Mouse (Mus musculus) urinary bladder, postnatal 10 days (tissue): Measurements from ENCODE around the gene Txnrd2.

Experiments
- DNase-seq: peaks from one replicate; pipeline ENCODE4 v3.0.0; 2022; ENCODE audit warnings: low spot score

The Txnrd2 gene

DNA sequence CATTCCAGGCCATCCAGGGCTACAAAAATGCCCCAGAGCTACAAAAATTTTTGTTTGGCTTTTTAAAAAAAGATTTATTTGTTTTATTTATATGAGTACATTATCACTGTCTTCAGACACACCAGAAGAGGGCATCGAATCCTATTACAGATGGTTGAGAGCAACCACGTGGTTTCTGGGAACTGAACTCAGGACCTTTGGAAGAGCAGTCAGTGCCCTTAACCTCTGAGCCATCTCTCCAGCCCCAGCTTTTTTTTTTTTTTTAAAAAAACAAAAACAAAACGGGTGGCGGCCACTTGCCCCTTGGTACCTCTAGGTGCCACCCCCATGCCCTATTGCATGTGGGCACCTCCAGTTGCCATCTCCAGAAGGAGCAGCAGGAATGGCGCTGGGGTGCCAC, 8.7 kb upstream of the Txnrd2 start:
- DNase-seq, result no peak

DNA sequence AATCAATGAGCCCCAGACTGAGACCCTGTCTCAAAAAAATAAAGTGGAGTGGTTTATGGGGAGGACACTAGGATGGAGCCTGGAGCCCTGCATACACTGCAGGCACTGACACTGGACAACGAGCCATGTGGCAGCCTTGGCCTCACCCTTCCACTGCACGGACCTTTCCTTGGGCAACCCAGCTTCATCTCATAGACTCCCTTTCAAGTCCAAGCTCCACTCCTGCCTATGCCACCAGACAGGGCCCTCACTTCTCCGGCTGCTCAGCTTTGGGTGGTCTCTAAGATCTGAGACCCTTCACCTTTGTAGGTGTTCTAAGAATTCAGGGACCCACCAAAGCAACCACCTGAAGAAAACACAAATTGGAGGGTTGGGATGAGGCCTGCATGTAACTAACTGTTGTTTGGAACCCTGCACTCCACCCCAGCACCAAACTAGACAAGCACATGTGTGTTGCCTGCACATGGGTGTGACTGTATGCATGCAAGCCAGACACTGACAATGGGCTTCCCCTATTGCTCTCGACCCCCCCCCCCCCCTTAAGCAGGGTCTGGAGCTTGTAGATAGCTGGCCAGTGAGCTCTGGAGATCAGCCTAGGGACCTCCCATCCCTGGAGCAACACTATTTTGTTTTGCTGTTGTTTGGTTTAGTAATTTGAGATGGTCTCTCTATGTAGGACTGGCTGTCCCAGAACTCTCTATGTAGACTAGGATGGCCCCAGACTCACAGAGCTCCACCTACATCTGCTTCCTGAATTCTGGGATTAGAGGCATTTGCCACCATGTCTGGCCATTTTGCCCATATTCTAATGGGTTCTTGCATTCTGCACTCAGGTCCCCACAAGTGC, 7.2 kb upstream of the Txnrd2 start:
- DNase-seq, result no peak

DNA sequence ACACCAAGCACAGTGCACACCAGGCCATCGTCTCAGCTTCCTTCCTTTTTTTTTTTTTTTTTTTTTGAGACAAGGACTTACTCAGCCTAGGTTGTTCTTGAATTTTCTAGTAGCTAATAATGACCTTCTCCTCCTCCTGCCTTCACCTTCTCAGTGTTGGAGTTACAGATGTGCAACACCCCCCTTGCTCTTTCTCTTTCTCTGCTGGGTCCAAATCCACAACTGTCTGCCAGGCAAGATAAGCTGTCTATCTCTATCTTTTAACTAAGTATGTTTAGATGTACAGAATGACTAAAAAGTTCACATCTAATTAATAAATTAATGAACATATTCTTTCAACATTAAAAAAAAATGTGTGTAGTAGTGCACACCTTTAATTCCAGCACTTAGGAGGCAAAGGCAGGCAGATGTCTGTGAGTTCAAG, 6.6 kb upstream of the Txnrd2 start:
- no peak for DNase-seq

DNA sequence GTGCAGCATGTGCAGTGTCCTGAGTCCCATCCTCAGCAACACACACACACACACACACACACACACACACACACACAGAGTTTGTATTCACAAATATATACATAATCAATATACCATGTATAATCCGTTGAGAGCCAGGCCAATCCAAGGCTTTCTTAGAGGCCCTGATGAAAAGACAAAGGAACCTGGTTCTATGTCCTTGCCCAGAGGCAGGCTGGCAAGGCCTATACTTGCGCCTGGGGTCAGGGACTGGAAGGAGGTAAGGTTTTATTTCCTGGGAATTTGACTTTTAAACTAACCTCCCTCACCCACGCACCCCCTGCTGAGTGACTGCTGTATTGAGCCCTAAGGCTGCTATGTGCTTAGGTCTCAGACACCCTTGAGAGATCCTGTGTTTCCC, 5.6 kb upstream of the Txnrd2 start:
- no peak for DNase-seq

DNA sequence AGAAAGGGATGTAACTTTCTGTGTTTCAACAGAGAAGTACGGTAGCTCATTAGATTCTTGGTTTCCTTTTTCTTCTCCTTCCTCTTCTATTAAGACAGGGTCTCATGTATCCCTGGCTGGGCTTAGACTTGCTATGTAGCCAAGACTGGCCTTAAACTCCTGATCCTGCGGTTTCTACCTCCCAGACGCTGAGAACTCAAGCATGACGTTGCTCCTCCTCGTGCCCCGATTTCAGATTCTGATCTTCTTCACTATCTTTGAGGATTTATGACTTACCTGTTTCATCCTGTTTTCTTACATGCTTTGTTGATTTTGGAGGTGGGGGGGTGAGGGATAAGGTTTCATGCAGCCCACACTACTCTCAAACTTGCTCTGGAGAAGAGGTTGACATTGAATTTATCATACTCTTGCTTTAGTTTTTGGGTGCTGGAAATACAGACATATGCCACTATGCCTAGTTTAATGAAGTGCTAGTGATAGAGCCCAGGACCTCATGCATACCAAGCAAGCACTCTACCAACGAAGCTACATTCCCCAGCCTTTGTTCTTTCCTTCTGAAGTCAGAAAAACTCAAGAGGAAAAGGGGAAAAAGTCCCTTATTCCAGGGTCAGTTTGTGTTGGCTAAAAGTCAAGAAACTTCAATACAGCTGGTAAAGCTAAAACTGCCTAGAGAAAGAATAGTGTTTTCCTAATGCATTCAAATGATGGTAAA, 2.8 kb upstream of the Txnrd2 start:
- DNase-seq, result no peak

DNA sequence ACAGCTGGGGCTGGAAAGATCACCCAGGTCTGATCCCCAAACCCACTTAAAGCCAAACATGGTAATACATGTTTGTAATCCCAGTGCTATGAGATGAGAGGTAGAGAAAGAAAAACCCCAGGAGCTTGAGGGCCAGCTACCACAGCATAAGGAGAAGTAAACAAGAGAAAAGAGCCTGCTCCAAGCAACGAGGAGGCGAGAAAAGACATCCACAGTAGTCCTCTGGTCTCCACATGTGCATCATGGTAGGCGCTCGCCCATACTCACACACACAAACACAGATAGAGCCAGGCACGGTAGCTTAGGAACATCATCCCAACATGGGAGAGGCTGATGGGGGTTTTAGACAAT, 2.3 kb upstream of the Txnrd2 start:
- DNase-seq, result no peak

DNA sequence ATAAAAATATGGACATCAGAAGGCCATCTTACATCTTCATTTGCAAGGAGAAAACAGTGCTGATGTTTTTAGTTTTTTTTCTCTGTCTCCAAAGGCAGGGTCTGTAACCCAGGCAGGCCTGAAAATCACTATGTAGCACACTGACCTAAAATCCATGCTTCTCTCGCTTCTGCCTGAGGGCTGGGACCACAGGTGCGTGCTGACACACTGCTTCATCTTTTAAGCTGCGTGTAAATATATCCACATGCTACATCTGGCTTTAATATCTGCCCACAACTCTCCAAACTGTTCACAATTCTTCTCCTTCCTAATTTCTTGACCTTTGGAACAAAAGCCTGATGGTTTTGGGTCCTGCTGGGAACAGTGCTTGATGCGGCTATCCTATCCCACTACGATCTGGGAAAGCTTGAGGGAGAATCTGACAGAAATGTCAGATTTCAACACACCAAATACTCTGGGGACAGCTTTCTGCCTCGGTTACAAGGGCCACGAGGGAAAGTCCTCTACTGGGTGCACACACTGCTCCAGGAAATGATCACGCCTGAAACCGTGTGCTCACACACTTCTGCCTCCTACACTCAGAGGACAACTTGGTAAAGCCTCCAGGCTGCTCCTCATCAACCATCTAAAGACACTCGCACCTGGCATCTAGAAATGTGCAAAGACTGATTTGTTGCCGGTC, 1.7 kb upstream of the Txnrd2 start:
- no peak for DNase-seq

DNA sequence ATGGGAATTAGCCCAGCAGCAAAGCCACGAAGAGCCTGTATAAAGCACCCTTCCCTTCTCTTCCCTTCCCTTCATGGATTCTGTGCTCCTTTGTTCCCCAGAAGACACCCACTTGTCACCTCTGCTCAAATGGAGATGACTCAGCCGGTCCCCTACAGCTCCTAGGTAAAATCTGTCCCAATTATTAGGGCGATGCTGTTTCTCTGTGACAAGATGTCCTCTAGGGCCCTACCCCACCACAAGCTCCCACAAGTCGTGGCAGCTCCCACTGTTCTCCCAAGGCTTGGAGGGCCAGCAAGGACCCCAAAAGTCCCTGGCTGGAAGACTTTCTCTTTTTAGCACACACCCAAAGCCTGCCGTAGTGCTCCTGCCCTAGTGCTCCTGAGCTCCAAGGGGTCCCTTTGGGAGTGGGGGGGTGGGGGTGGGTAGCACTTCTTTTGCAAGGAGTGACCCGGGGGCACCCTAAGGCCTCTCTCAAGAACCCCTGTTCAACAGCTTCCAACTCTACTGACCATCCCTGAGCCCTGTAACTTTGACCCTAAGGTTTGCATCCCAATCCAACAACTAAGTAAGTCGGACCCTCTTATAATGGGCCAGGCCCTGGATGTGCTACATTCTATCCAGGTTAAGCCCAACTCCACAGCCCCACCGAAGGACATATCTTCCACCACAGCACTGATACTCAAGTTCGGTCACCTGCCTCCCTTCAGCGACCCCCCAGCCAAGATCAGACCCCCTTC, 539 bp upstream of the Txnrd2 start:
- DNase-seq, result no peak

DNA sequence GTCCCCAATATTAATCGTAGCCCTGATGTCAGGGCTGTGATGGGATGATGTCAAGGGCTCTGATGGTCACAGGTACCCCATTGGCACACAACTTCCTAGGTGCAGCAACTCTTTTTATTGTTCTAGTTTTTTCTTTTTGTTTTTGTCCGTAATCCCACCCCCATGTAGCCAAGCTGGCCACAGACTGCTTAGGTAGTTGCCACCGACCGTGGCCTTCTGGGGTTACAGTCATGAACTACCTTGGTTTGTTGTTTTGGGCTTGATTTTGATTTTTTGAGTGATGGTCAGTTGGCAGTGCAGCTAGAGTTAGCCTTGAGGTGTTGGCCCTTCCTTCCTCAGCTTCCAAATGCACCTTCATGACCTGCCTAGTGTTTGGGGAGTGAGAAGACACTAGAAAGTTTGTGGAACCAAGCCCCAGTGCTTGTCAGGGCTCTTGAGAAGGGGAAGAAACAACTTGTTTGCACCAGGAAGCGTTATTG, 657 bp downstream of the Txnrd2 start, which contains the start of gene Comt:
Gene Comt, minus strand, starts transcription at position 51 of the 479 bp plus-strand sequence.
- DNase-seq, result no peak

DNA sequence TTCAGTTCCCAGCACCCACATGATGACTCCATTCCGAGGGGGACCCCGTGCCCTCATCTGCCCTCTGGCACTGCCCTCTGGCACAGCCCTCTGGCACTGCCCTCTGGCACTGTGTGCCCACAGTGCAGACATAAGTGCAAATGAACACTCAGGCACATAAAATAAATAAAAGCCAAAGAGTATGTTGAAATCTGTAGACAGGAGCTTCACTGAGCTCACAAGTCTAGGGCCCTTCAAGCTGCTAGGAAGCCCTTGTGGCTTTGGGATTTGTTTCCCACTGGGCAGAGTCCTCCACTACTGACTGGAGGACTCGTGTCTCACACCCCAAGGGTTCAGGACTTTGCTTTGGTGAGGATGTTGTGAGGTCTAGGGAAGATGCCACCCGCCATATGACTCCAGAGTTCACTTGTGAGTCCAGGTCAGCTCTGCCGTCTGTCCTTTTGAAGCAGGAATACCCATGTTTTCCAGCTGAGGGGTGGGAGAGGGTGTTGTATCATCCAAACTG, 1.9 kb downstream of the Txnrd2 start:
- no peak for DNase-seq

DNA sequence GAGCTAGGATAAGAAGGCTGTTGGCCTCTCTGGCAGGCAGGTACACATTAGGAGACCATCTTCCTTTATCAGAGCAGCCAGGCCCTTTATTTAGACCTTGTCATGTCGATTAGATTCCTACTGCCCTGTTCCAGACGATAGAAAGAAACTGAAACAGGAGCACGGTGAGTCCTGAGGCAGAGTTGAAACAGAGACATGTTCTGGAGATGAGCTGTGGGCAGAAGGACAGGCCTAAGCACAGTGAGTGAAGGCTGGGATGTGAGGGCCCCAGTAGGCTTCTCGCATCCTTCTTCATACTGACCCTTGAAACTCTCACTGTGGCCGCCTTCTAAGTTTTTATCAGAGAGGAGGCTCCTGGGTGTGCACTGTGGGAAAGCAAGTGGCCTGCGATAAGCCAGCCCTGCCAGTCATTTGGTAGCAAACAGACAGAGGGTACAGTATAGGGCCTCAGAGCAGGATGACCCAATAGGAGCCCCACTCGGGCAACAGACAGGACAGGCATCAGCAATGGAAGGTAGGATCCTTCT, 2.4 kb downstream of the Txnrd2 start:
- no peak for DNase-seq

DNA sequence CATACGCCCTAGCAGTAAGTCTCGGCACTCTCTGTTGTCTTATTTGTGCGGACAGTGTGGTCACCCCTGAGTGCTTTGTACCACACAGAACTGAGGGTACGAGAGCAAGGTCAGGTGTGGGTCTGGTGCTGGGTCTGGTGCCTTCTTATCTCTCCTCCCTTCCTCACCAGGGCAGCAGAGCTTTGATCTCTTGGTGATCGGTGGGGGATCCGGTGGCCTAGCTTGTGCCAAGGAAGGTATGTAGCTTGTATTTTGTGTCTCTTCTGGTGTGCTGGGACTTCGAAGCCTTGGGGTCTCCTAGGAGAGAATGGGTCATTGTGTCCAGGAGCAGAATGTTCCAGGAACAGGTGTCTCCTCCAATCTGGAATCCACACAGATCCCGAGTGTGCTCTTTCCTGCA, 3.5 kb downstream of the Txnrd2 start:
- no peak for DNase-seq

DNA sequence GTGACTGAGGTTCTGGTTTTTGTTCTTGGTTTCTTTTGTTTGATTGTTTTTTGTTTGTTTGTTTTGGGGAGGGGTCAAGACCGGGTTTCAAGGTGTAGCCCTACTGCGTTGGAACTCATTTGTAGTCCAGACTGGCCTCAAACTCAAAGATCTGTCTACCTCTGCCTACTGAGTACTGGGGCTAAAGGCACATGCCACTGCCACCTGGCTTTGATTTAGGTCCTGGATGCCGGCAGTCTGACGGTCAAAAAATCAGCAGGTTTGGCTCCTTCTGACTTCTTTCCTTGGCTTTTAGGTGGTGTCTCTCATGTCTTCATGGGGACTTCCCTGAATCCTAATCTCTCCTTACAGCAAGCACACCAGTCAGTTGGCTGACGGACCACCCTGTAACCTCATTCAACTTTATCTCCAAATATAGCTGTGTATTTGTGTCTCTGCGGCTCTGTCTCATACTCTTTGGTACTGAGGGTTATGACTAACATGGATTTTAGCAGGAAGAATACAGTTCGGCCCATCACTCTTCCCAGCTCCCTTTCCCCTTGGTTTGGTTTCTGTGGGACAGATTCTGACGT, 4.5 kb downstream of the Txnrd2 start:
- DNase-seq, result no peak

DNA sequence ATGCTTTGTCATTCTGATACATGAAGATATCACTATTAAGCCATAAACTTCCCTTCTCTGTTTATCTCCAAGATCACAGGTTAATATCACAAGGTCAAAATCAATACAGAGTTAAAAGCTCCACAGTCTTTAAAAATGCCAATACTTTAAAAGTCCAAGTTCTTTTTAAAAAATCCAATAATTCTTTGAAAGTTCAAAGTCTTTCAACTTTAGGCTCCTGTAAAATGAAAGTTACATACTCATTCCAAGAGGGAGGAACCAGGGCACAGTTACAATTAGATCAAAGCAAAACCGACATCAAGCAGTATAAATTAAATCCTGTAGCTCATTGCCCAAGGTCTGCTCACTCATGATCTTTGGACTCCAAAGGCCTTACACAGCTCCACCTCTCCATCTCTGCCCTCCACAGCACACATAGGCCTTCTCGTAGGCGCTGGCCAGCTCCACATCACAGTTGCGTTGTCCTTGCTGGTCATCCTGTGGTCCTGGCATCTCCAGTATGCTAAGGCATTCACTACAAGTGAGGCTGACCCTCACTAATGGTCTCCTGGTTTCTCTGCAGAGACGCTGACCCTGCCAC, 7.2 kb downstream of the Txnrd2 start:
- no peak for DNase-seq

DNA sequence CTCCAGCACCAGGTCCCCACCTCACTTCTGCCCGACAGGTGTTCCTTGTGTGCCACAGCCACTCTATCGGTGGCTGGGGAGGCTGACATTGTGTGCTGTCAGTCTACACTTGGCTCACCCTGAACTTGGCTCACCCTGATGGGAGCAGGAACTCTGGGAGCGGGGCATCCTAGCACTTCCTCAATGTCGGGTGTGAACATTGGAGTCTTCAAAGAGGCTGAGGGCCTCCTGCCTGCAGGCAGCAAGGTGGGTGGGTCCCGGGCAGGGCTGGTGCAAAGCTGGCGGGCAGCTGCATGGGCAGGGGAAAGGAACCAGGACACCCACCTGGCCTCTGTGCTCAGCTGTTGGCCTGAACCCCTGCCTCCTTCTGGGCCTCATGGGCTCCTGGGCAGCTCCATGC, 9.9 kb downstream of the Txnrd2 start:
- no peak for DNase-seq

DNA sequence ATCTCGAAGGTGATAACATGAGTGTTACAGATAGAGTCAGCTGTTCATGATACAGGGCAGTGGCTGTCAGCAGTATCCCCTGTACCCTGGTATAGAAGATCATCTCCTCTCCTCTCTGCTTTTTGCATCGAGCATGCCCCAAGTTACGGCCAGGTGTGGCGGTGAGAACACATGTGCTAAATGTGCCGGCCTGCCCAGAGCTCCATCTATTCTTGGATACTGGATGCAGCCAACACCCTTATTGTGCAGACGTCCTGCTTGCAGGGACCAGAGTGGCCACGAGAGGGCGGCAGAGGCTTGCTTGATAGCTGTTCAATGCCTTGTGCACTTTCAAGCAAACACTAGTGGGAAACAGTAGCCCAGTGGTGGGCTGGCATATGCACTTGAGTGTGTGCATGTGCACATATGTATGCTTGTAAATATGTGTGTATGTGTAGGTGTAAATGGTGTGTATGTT, 17.2 kb downstream of the Txnrd2 start:
- peak; percentile 90 for DNase-seq

DNA sequence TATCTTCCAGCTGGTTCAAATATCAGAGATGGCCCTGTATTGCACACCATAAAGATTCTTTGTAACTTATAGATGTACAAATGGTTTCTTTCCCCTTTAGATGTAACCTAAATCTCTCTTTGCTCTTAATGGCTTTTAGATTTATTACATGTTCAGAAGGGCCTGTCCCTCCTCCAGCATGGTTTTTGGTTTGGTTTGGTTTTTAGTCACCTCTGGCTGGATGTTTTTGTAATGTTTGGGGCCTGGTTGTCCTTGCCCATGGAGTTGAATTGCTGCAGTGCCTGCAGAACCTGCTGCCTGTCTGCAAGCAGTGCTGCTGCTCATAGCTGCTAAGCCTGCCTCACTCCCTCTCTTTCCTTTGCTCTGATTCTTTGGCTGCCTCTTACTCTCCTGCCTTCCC, 21.1 kb downstream of the Txnrd2 start:
- no peak for DNase-seq

DNA sequence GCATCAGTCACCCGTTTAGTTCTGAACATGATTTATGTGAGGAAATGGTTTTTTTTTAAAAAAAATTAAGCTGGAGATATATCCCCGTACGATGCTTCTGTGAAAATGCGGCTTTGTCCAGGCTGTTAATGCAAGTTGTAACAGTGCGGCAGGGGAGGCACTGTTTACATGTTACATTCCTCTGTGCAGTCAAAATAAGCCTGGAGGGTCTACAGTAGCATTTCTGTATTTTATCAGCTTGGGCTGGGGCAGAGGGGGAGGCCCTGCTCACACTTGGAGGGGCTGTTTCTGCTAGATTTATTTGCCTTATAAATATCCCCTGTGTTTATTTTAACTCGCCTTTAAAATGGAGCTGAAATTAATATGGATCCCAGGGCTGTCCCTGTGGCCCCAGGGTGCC, 21.9 kb downstream of the Txnrd2 start:
- no peak for DNase-seq

DNA sequence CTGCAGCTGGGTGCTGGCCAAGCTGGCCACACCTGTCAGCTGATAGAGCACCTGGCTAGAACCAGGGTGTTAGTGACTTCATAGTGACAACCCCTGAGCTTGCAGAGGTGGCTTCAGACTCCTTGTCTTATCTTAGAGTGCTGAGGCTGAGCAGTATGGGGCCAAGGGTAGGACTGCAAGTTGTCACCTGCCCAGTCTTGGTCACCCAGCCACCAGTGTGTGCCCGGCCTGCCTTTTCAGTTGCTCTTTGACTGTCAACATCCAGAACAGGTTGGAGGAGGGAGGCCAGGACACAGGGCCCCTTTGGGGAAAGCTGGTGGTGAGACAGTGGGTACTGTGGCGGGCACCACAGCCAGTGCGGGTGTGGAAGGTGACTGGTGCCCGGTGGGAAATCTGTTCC, 22.8 kb downstream of the Txnrd2 start:
- DNase-seq, result no peak

DNA sequence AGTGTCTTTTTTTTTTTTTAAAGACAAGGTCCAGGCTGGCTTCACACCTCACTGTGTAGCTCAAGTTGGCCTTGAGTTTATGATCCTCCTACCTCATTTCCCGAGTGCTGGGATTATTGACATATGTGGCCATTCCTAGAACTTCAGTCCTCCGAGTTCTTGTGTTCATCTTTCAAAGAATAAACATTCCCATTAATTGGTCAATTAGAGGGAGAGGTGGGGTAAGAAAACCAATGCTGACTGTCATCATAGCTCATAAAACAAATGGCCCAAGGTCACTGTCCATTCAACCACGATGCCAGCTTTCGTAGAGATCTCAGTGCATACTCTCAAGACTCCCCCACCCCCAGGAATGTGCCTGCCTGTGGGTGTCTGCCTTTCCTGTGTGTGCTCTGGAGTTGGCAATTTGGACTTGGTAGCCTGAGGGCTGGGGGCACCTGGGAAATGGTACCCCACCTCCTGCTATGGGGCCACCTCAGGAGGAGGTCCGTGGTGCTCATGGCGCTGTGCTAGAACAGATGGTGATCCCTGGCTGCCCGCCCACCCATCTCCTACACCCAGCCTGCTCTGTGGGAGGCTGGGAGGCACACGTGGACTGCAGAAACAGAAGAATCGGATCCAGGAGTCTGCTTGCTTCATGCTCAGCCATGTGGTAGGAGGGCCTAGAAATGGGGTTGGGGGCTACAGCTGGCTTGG, 25.4 kb downstream of the Txnrd2 start:
- DNase-seq, result no peak
